Mouse (Mus musculus): ENCODE data around the gene Lrrc17. TPM values are rescaled to one million over a fixed set of nuclear protein-coding genes. Genes with fewer than 3 reads are reported as not detected.

The Lrrc17 gene
- total and polyA plus RNA-seq, 3 experiments, result not detected

- no peak for TF ChIP-seq MAFK (IDR thresholded peaks at IDR 0.05; ENCODE audit: insufficient replicate concordance, low read length)
- TF ChIP-seq BHLHE40 (IDR thresholded peaks at IDR 0.05; ENCODE audit: low read depth, low read length), result peak; percentile 12; the same call in 1 of the 2 replicates
- no peak for TF ChIP-seq ZC3H11A (IDR thresholded peaks at IDR 0.05; ENCODE audit: low read depth, low read length)
- no peak for TF ChIP-seq USF2 (conservative IDR thresholded peaks at IDR 0.05; ENCODE audit: low read depth, low read length)
- no peak for TF ChIP-seq E2F4 (IDR thresholded peaks at IDR 0.05; ENCODE audit: insufficient replicate concordance, low read depth, low read length)
- TF ChIP-seq ELF1 (IDR thresholded peaks at IDR 0.05; ENCODE audit: low read depth, low read length), result peak; percentile 60; the same call in 1 of the 2 replicates
- TF ChIP-seq ZNF384 (IDR thresholded peaks at IDR 0.05; ENCODE audit: low read depth, low read length), result no peak
- TF ChIP-seq TCF12 (IDR thresholded peaks at IDR 0.05; ENCODE audit: low read depth, low read length), result no peak
- no peak for TF ChIP-seq ZKSCAN1 (IDR thresholded peaks at IDR 0.05; ENCODE audit: borderline replicate concordance, low read depth, low read length)
- no peak for TF ChIP-seq KAT2A (IDR thresholded peaks at IDR 0.05; ENCODE audit: insufficient replicate concordance, low read length)
- TF ChIP-seq PAX5 (IDR thresholded peaks at IDR 0.05; ENCODE audit: low read length), result no peak
- TF ChIP-seq GABPA (IDR thresholded peaks at IDR 0.05; ENCODE audit: insufficient replicate concordance, low read depth, low read length), result no peak
- no peak for TF ChIP-seq POLR2AphosphoS2 (IDR thresholded peaks at IDR 0.05; ENCODE audit: low read depth, low read length)
- TF ChIP-seq CTCF (conservative IDR thresholded peaks at IDR 0.05 in 1 of 2, IDR thresholded peaks at IDR 0.05 in 1 of 2; ENCODE audit: low read depth in 2 of 2, low read length in 2 of 2), result no peak
- TF ChIP-seq RCOR1 (conservative IDR thresholded peaks at IDR 0.05; ENCODE audit: low read depth, low read length), result no peak
- TF ChIP-seq IRF4 (IDR thresholded peaks at IDR 0.05; ENCODE audit: low read depth, low read length), result peak; percentile 87
- no peak for TF ChIP-seq JUND (conservative IDR thresholded peaks at IDR 0.05; ENCODE audit: low read depth, low read length)
- no peak for TF ChIP-seq MEF2A (IDR thresholded peaks at IDR 0.05; ENCODE audit: borderline replicate concordance, low read depth, low read length)
These were observed 25.8 kb upstream of the Lrrc17 start (continued) for GRCm38 (mm10) chr5:21517562-21517961.

- Histone ChIP-seq H3K27me3 (replicated peaks) (no peaks in the 10 kb centered on the region), H3K36me3 (replicated peaks in 1 of 2; ENCODE audit: control insufficient read depth in 1 of 2, insufficient read depth in 1 of 2, low read length in 1 of 2) (no peaks in the 10 kb centered on the region), H3K27ac (ENCODE audit: insufficient read depth, low read depth) (no peak overlapping the region), H3K4me2 (ENCODE audit: insufficient read depth, low read depth, poor library complexity, severe bottlenecking) (no peak overlapping the region), H3K9ac (ENCODE audit: insufficient read depth, low read depth) (no peak overlapping the region), H3K79me2 (replicated peaks; ENCODE audit: control insufficient read depth, extremely low read depth, insufficient read depth, poor library complexity, severe bottlenecking) (no peaks in the 10 kb centered on the region), H3K4me3 (replicated peaks in 1 of 3; ENCODE audit: low read depth in 2 of 3, low read length in 2 of 3, poor library complexity in 1 of 3) (no peak overlapping the region), H3K4me1 (ENCODE audit: control insufficient read depth in 1 of 2, insufficient read depth in 2 of 2) (peaks cover 7 to 17% of the 10 kb centered on the region in 2 experiments), H3K9me3 (replicated peaks; ENCODE audit: low read length) (peaks cover 3% of the 10 kb centered on the region)
- dilution Hi-C loops (cut with MboI; ENCODE audit: extremely low pct_ligation_motif_present, extremely low pct_unique_long_range_greater_than_20kb, low sequenced_read_pairs) (no loop called here), in situ Hi-C loops (cut with MboI; ENCODE audit: low pct_ligation_motif_present, low pct_unique_long_range_greater_than_20kb, low sequenced_read_pairs) (no loop called here)
- TF ChIP-seq KAT2A (IDR thresholded peaks at IDR 0.05; ENCODE audit: insufficient replicate concordance, low read length) (no peak), RAD21 (IDR thresholded peaks at IDR 0.05; ENCODE audit: low read depth, low read length) (no peak), CHD1 (IDR thresholded peaks at IDR 0.05; ENCODE audit: low read depth, low read length) (no peak), MXI1 (IDR thresholded peaks at IDR 0.05; ENCODE audit: low read depth, low read length) (no peak), HCFC1 (IDR thresholded peaks at IDR 0.05; ENCODE audit: low read depth, low read length) (no peak), UBTF (IDR thresholded peaks at IDR 0.05; ENCODE audit: low read depth, low read length) (no peak), GABPA (IDR thresholded peaks at IDR 0.05; ENCODE audit: insufficient replicate concordance, low read depth, low read length) (no peak), NELFE (IDR thresholded peaks at IDR 0.05; ENCODE audit: low read depth, low read length) (no peak), POLR2AphosphoS2 (IDR thresholded peaks at IDR 0.05; ENCODE audit: low read depth, low read length) (no peak), ETS1 (conservative IDR thresholded peaks at IDR 0.05; ENCODE audit: low read depth, low read length) (no peak)
- no peak for DNase-seq (ENCODE audit: extremely low read depth)
These were observed 25.2 kb upstream of the Lrrc17 start for GRCm38 (mm10) chr5:21518207-21518606.

Data from CH12.LX (cell line).